Mouse (Mus musculus): ENCODE measurements around the gene Milr1.

GRCm38 (mm10) chr11:106750121-106750751 is 790 bp upstream of the Milr1 start, which contains the start of gene Pecam1:
- no peak for TF ChIP-seq CTCF (IDR thresholded peaks at IDR 0.05; ENCODE audit: extremely low read depth, insufficient read length, insufficient replicate concordance, low read depth, low read length)
- TF ChIP-seq POLR2A (IDR thresholded peaks at IDR 0.05; ENCODE audit: low read depth, low read length), result no peak

Measured in small intestine, adult 2 months (tissue).